Mouse (Mus musculus): ENCODE measurements around the gene Gpr152. TPM values are rescaled to one million over a fixed set of nuclear protein-coding genes. Genes with fewer than 3 reads are reported as not detected.

Gpr152 gene
- total RNA-seq, 2 experiments from 2014 or later, result not detected

DNA sequence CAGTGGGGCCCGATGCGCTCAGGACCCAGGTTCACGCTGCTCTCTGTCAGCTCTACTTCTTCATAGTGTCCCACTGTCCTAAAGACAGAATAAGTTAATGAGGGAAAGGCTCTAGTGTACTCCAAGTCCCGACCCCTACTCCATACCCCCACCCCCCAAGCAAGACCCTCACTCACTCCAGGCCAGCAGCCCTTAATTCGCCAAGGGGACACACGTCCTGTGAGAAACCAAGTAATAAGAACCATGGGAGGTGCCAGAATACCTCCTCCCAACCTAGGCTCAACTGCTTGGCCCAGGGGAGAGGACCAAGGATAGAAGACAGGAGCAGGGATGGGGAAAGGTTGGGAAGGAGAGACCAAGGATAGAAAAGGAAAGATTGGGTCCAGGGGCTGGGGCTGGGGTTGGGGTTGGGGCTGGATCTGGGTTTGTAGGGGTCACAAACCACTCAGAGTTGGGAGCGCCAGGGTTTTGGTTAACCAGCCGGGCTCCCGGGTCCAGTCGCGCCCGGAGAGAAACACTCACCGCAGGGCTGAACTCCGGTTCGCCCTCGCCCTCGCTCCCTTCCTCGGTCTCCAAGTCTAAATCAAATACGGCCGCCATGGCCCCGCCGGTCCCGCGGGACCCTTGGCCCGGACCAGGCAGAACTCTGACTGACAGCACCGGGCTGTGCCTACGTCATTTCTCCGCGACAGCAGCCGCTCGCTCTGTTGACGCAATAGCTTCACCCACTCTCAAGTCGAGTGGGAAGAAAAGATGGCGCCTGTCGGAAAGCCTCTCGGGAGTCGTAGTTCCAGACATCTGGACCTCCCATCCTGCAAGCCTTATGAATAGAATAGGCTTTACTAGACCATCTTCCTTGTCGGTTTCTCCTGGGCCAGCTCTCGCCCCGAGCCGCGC, 23.3 kb downstream of the Gpr152 start, which contains the start of gene Rps6kb2:
Gene Rps6kb2, minus strand, starts transcription at position 709 of the 897 bp plus-strand sequence.
- DNase-seq (ENCODE audit: low spot score in 2 of 2), result peak; percentile 96 to 98
- intact Hi-C loops (cut with DNase I), result loop anchor here (2.0 kb wide), 2 partner anchors 14 to 38 kb away; partner anchors contain the start of genes Aip and Coro1b

DNA sequence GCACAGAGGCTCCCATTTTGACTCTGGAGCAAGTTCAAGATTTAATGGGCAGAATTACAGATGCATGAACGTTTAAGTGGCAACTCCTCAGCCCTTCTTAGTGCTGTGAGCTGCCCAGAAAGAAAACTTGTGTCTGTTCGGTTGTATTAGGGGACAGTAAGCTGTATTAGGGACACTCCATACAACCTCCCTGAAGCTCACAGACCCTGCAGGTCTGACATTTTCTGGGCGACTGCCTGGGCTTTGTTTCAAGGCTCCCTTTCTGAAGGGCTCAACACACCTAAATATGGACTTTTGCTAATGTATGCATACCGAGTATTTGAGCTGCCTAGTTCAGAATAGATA, 23.9 kb downstream of the Gpr152 start:
- intact Hi-C loops (cut with DNase I), result loop anchor here (2.0 kb wide), 2 partner anchors 15 to 39 kb away; partner anchors contain the start of genes Aip and Coro1b

DNA sequence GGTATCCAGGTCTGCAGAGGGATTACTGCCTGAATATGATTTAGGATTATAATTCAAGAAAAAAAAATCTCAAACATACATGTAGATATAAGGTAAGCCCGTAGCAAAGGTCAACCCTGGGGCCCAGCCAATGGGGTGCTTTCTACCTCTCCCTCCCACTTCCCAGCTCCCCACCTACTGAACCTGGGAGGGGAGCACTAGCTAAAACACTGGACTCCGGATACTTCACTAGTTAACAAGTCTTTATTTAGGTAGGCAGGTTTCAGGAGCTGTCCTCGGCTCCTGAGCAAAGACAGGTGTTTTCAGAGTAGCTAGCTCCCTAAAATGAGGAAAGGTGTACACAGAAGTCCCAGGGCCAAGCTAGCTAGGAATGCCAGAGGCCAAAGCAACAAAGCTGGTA, 24.5 kb downstream of the Gpr152 start:
- intact Hi-C loops (cut with DNase I), result no loop called here

More for the DNA sequence above, 23.9 kb downstream of the Gpr152 start:
- no peak for DNase-seq (ENCODE audit: low spot score in 2 of 2)

DNA sequence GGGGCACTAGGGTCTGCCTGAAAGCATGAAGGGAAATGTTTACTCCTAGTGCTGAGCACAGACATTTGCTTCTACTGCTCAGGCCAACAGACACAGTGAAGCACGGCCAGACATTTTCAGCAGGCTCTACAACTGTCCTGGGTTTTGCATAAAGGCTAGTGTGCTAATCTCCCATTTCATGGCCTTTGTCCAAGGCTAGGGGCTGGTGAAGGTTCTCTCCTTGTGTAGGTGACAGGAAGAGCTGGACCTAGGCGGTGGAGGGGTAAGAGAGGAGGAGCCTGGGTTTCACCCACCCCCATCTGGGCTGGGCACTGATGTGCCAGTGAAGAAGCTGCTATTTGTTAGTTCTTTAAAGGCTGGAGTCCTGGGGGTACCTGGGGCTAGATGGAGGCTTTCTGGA, 25.1 kb downstream of the Gpr152 start:
- no peak for DNase-seq (ENCODE audit: low spot score in 2 of 2)
- intact Hi-C loops (cut with DNase I), result loop anchor here (5.0 kb wide), 1 partner anchor 38 kb away; the partner anchor contains the start of gene Rad9a

More for the DNA sequence above, 24.5 kb downstream of the Gpr152 start:
- no peak for DNase-seq (ENCODE audit: low spot score in 2 of 2)

DNA sequence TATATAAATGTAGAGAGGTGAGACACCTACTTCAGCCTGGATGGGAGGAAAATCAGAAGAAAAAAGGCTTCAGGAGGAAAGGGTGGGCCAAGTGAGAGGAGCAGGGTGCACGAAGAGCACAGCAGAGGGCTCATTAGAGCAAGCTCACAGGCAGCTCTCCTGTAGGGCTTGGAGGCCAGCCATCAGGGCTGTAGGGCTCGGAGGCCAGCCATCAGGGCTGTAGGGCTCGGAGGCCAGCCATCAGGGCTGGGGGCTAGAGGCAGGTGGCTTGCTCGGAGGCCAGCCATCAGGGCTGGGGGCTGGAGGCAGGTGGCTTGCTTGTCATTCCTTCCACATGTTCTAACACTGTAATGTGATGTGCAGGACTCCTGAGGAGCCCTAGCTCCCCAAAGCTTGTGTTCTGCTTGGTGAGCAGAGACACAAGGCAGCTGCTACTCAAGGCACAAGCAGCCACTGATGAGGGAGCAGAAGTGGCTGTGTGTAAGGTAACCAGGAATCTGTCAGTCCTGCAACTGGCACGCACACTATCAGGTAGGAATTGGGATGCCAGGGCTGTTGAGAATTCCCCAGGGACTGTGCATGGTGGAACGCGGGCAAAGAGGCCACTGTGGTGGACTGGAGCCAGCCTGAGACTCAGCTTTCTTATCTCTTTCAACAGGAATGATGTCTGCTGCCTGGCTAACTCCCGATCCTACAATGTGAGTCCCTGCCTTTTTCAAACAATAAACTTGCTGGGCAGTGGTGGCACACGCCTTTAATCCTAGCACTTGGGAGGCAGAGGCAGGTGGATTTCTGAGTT, 27.3 kb downstream of the Gpr152 start:
- DNase-seq (ENCODE audit: low spot score in 2 of 2), result no peak
- intact Hi-C loops (cut with DNase I), result loop anchor here (5.0 kb wide), 1 partner anchor 35 kb away; the partner anchor contains the start of gene Rad9a

DNA sequence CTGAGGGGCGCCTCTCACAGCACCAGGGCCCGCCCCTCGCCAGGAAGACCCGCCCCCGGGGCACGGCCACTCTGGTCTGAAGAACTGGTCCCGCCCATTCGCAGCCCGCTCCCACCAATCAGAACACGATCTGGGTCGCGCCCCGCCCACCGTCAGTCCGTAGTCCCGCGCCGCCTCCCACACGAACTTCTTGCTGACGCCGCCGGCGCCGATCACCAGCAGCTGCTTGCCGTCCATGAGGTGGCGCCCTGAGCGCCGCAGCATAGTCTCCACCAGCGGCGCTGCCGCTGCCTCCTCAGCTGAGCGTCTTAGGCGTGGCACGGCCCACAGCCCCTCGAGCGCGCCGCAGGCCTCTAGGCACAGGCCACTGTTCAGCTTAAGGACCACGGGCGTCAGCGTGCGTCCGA, 29.8 kb downstream of the Gpr152 start:
- intact Hi-C loops (cut with DNase I), result loop anchor here (1.0 to 5.0 kb wide), 2 partner anchors 33 to 62 kb away; partner anchors contain the start of genes Pold4 and Rad9a

DNA sequence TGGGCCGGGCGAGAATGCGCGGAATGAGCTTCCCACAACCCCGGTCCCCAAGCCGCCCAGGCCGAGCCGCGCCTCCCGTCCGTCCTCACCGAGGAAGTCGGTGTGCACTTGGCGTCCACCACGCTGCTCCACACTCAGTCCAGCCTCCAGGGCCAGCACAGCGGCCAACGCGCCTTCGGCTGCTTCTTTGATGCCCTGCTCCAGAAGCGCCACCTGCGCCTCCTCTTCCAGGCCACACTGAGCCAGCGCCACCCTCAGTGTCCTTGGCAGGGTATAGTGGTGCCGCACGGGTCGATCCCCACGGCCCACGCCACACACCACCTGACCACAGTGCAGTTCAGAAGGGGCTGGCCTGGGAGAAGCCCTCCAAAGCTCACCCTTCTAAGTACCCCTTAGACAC, 30.2 kb downstream of the Gpr152 start:
- no peak for DNase-seq (ENCODE audit: low spot score in 2 of 2)
- intact Hi-C loops (cut with DNase I), result loop anchor here (1.0 to 5.0 kb wide), 3 partner anchors 17 to 61 kb away; partner anchors contain the start of genes Pold4 and Rad9a

More for the DNA sequence above, 29.8 kb downstream of the Gpr152 start:
- peak; percentile 100 for DNase-seq (ENCODE audit: low spot score in 2 of 2)

DNA sequence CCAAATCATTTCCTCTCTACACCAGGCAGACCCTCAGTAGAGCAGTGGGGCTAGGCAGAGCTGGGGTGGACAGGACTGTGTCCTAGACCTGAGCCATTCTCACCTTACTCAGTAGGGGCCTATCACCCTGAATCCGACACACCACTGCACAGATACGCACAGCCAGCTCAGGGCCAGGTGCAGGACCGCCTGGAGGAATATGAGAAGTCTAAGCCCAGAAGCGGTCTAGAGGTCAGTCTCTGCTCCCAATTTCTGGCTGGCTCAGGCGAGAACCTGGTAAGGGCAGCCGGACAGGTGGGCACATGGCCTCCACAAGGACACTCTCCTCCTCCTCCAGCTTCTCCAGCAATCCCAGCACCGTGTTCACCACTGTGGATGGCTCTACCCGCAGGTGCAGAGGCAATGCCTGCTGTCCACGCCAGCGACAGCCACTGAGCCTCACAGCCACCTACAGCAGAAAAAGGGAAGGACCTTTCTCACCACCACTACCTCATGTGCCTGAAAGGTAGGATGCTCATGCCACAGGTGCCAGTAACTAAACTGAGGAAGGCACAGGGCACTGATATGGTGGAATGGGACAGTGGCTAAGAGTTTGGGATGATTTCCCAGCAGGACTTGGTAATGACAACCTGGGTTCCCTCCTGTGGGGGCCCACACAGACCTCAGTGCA, 31.3 kb downstream of the Gpr152 start:
- no peak for DNase-seq (ENCODE audit: low spot score in 2 of 2)
- intact Hi-C loops (cut with DNase I), result loop anchor here (2.0 kb wide), 1 partner anchor 16 kb away; no protein-coding TSS in a partner anchor

DNA sequence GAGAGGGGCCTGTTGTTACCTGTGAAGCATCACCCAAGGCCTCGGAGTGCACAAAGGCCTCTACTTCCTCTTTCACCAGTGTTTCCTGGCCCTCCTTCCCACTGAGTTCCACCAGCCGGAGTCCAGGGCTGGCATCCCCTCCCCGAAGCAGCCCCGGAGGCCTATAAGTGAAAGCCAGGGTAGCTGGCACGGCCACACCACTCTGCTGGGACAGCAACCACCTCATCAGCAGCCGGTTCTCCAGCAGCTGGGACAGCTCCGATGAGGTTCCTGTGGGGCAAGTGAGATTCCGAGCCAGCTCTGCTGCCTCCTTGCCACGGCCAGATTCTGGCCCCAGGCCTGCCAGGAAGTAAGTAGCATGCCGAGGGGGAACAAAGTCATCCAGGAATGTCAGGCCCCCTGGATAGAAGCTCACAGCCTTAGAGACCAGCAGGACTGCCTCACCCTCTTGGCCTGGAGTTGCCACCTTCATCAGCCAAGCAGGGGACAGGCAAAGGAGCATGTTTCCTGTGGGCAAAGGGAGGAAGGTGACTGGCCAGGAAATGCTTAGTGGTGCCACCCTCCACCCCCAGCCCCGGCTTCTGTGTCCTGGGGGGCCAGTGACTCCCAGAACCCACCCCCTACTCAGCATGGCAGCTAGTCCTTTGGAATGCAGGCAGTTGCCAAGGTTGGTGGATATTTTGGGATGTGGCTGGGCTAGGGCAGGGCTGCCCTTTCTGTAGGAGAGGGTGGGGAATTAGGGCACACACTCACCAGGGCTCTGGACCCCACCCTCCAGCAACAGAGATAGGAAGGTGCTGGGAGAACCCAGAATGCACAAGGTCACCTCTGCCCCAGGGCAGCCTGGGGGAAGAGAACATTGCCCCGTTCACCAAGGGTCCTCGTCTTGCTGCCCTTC, 32.1 kb downstream of the Gpr152 start:
- DNase-seq (ENCODE audit: low spot score in 2 of 2), result no peak
- intact Hi-C loops (cut with DNase I), result loop anchor here (2.0 kb wide), 1 partner anchor 15 kb away; no protein-coding TSS in a partner anchor

DNA sequence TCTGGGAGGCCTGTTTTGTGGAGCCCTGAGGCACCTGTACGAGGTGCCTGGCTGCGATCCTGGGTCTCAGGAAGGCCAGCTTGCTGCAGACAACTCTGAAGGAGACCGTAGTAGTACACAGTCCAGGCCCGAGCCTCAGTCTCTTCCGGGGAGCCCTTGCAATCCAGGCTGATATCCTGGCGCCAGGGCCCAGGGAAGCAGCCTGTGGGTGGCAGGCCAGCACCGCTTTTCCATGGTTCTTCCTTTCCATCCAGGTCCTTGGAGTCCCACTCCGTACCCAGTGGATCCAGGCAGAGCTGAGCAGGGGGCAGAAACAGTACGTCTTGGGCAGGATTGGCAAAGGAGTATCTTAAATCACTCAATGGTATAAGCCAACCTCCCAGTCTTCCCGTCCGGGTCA, 33.3 kb downstream of the Gpr152 start:
- intact Hi-C loops (cut with DNase I), result no loop called here
- DNase-seq (ENCODE audit: low spot score in 2 of 2), result no peak

DNA sequence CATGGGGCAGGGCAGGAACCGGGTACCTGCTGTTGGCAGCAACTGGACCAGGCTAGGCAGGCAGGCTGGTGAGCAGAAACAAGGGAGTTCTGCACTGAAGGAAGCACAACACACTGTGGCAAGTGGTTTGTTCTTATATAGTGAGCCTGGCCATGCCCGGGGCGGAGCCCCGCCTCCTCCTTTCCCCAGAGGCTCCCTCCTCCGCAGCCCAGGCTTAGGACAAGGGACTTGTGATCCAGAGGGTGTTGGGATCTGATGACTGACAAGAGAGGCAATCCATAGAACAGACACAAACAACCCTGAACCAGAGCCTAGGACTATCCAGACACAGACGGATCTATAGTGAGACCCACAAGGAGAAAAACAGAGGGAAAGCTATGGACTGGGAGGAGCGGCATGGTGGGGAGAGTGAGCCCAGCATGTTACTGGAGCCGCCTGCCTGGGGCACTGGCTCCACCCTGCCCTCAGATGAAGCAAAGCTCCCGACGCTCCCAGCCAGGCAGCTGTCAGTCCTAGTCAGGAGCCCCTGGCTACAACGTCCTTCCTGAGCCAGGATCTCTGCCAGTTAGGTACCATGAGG, 35.9 kb downstream of the Gpr152 start, which contains the start of gene Carns1:
Gene Carns1, minus strand, starts transcription at position 112 of the 580 bp plus-strand sequence.
- no peak for DNase-seq (ENCODE audit: low spot score in 2 of 2)
- intact Hi-C loops (cut with DNase I), result no loop called here

DNA sequence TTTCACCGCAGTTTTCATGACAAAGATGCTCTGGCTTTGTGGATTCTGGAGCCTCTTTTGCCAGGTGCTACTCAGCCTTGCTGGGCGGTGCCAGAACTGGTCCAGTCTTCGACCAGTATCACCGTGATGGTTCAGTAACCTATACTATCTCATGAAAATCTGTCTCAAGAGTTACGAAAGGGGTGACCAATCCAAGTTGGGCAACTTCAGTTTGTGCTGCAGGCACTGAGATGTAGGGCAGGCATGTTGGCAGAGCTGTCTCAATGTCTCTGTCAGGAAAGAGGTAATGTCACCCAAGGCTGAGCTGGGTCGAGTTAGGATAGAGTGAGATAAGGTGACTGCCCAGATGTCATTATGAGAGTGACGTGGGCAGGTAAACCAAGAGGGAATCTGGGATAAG, 40.8 kb downstream of the Gpr152 start:
- intact Hi-C loops (cut with DNase I), result no loop called here
- no peak for DNase-seq (ENCODE audit: low spot score in 2 of 2)

DNA sequence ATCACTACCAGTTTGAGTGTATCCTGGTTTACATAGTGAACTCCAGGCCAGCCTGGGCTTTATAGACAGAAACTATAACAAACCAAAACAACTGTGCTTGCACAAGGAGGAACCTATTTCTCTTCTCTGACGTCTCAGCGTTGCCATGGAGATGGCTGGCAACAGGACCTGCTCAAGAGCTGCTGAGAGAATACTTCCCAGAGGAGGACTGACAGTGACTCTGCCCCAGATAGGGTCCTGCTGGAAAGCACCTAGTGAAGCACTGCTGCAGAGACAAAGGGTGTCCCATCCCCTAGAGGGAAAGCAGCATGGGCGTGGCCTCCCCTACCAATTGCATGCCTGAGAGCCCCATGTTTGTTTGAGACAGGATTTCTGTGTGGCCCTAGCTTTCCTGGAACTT, 42.3 kb downstream of the Gpr152 start:
- peak; percentile 69 for DNase-seq (ENCODE audit: low spot score in 2 of 2)
- intact Hi-C loops (cut with DNase I), result no loop called here

DNA sequence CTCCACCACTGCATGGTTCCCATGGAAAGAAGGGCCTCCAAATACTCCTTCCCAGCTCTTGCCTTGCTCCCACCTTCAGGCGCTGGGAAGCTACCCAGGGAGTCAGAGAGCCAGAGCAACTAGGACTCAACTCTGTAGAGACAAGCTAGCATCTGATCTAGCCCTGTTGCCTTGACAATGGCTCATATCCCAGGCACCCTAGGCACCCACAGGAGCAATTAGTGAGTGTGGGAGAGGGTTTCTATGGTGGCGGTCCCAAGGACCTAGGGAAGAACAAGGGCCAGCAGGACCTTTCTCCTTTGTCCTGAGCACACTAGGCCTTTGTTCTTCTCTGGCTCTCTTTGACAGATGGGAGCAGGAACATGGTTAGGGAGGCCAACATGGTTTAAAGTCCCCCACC, 44.1 kb downstream of the Gpr152 start:
- no peak for DNase-seq (ENCODE audit: low spot score in 2 of 2)
- intact Hi-C loops (cut with DNase I), result no loop called here

DNA sequence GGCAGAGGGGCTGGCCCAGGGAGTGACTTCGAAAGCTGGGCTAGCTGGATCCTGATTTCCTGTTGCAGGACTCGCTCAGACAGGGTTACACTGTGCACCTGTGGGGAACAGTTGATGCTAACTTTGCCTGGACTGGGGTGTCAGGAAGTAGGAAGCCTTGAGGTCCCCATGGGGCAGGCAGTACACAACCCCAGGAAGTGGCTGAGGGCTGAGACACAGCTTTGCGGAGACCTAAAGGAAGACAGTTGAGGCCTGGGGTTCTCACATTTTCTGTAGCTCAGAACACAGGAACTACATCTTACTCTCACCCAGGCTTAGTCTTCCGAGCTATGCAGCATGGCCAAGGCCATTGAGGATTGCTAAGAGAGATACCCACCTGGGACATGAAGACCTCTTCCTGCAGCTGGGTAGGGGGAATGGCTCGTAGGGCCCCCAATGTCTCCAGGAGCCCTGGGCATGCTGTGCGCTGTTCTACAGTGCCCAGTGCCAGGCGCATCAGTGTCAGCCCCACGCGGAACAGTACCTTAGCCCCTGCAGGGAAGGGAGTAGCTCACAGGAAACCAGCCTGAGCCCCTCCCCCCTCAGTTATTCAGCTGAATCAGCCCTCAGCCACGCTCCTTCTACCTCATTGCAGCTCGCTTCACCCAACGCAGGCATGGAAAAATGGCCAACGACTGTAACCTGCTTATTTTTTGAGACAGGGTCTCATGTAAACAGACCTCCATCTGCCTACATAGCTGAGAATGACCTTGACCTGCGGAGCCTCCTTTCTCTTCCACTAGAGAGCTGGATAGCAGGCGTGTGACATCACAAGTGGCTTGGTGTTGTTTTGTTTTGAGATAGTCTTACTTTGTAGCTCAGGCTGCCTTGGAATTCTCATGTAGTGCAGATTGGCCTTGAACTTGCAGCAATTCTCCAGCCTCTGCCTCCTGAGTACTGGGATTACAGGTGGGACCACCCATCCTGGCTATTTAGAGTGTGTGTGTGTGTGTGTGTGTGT, 45.7 kb downstream of the Gpr152 start:
- DNase-seq (ENCODE audit: low spot score in 2 of 2), result no peak
- intact Hi-C loops (cut with DNase I), result no loop called here

DNA sequence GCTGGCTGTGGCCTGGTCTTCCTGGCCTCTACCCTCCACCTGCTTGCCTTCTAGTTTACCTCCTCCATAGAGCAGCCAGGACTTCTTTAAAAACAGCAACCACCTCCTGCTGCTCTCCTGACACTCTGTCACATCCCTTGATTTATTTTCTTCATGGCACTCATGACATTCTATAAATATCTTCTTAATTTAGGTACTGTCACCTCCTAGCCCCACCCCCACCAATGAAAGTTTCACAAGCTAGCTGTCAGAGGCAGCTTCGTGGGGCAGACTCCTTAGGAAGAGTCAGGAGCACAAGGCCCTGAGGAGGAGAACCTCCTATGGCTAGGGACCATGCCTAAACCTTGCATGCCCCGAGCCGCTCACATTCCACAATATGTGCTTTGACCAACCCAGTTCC, 47.7 kb downstream of the Gpr152 start:
- intact Hi-C loops (cut with DNase I), result loop anchor here (2.0 kb wide), 1 partner anchor 17 kb away; no protein-coding TSS in a partner anchor
- no peak for DNase-seq (ENCODE audit: low spot score in 2 of 2)
